Mouse (Mus musculus) naive thymus-derived CD4-positive, alpha-beta T cell, adult 2 months (primary cell): ENCODE data around the gene Vmn1r174.
"Not testable (repeated sequence)": the region's sequence is repeated elsewhere in the genome, so short reads cannot be mapped to it uniquely, and the experiment has no call there.

ENCODE experiments used
- DNase-seq: peaks from one replicate; pipeline ENCODE4 v3.0.0-alpha.2; 2011; ENCODE audit warnings: low read depth

Vmn1r174 gene

DNA sequence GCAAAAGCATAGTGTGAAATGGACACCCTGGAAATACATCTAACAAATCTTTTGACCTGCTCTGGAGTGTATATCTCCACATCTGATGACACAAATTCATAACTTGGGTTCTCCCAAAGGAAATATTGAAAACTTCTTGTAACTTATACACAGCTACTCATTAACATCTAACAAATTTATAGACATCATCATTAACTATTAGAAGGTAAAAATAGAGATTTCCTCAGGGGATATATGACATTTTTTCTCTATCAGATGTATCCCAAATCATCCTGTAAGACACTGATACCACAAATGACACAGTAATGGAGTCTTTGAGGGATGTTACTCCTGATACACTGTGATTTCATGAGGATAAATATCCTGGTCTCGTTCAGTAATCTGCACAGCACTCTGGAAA, at the start of gene Vmn1r174:
Gene Vmn1r174 (plus strand): TSS at position 301 of the 400 bp plus-strand sequence.
- DNase-seq = not testable (repeated sequence)

DNA sequence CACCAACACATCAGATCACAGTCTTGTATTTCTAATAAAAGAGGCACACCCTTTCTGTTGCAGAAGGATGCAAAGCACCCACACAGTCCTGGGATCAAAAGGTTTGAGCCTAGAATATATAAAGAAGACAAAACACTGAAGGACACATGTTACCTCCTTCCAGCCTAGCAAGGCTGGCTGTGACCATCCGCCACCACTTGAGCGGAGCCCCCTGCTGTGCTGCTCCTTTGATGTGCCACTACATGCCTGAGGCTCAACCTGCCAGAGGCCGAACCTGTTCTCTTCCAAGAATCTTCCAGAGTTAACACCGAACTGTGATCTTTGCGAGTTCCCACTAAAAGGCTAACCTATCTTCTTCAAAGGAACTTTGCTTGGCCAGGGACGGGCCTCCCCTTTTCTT, 32.5 kb downstream of the Vmn1r174 start:
- DNase-seq = no peak

DNA sequence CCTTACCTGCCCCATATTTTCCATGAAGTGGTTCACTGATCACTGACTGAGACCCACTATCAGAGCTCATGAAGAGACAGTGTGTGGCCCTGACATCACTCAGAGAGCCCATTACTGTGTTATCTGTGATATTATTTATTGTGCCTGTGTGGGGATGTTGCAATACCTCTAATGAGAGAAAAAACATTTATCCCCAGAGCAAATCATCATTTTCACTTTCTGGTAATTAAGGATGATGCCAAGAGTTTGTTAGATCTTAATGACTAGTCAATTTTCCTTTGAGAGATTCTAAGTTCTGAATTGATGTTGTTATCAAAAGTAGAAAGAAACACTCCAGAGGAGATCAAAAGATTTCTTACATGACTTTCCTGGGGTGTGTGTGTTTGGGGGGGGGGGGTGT, 58.5 kb downstream of the Vmn1r174 start, which contains the start of gene Vmn1r175:
Gene Vmn1r175 (minus strand): TSS at position 101 of the 400 bp plus-strand sequence.
- not testable (repeated sequence) for DNase-seq
